Mouse (Mus musculus) midbrain, embryonic 10.5 days (tissue): Measurements from ENCODE around the gene Mtcl1. TPM values are rescaled to one million over a fixed set of nuclear protein-coding genes. Genes with fewer than 3 reads are reported as not detected.

ENCODE experiments used
- DNase-seq: peaks from one replicate; pipeline ENCODE4 v3.0.0-alpha.2; 2017; ENCODE audit warnings: low spot score
- H3K27ac ChIP-seq: fragments of 300-500 bp; sonication (generic); replicated peaks from 2 replicates; pipeline ENCODE4 v1.5.1; 2016; ENCODE audit warnings: mild to moderate bottlenecking
- H3K27me3 ChIP-seq: fragments of 300-500 bp; sonication (generic); 2 replicates; pipeline ENCODE4 v1.6.1; 2016; ENCODE audit warnings: low read depth, mild to moderate bottlenecking; ENCODE audit not compliant: poor library complexity, severe bottlenecking
- H3K36me3 ChIP-seq: fragments of 300-500 bp; sonication (generic); 2 replicates; pipeline ENCODE4 v1.6.1; 2016; ENCODE audit warnings: mild to moderate bottlenecking, moderate library complexity
- H3K4me1 ChIP-seq: fragments of 300-500 bp; sonication (generic); 2 replicates; pipeline ENCODE4 v1.6.1; 2016
- H3K4me3 ChIP-seq: fragments of 300-500 bp; sonication (generic); 2 replicates; pipeline ENCODE4 v1.5.1; 2016; ENCODE audit warnings: mild to moderate bottlenecking, moderate library complexity
- H3K9me3 ChIP-seq: fragments of 300-500 bp; sonication (generic); replicated peaks from 2 replicates; pipeline ENCODE4 v1.6.1; 2016; ENCODE audit warnings: mild to moderate bottlenecking
- WGBS: fragments of 180-500 bp; shearing (Covaris S2); methylation state at CpG from one replicate; pipeline ENCODE4 v1.1.7; 2016; 5-methylcytosine and 5-hydroxymethylcytosine counted together
- polyA plus RNA-seq: library from polyadenylated mRNA; unstranded; fragments of >200 nt; fragmentation: Nextera tagmentation; extraction: Ambion mirVana; gene quantifications from 2 replicates; pipeline ENCODE4 v1.2.1, GENCODE M21; 2016

Mtcl1 gene
- polyA plus RNA-seq, 1 experiment from 2014 or later = 45.9 TPM

DNA sequence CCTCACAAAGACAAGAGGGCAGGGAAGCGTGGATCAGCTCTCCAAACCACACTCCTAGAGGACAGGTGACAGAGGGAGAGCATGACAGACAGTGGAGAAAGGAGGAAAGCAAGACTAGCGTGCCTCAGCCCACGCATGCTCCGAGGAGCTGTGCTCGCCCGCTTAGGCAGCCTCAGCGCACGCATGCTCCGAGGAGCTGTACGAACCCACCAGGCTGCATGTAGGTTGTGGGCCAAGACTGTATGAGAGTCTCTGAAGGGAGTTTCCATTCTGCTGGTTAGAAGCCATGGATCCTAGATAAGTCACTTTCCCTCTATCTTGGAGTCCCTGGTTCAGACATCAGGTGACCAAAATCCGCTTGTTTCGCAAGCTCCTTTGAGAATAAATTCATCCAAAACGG is 29.8 kb upstream of the Mtcl1 start:
- H3K36me3 ChIP-seq = 0 out of 2 replicates have a peak, but pooled peaks cover 1% of the 10 kb centered on the region
- 3% methylated on average over 13 of the region's 13 CpGs for WGBS
- H3K27ac ChIP-seq = peak overlapping the region; percentile 94
- peak; percentile 78 for DNase-seq
- H3K4me1 ChIP-seq = peaks cover 56% of the 10 kb centered on the region
- peaks cover 7% of the 10 kb centered on the region for H3K9me3 ChIP-seq
- peaks cover 13% of the 10 kb centered on the region for H3K27me3 ChIP-seq
- peak overlapping the region; percentile 41 for H3K4me3 ChIP-seq

GRCm38 (mm10) chr17:66473205-66473604 is 23.7 kb upstream of the Mtcl1 start:
- H3K9me3 ChIP-seq = peaks cover 8% of the 10 kb centered on the region
- DNase-seq = no peak
- 0 out of 2 replicates have a peak, but pooled peaks cover 3% of the 10 kb centered on the region for H3K36me3 ChIP-seq
- H3K4me1 ChIP-seq = peaks cover 15% of the 10 kb centered on the region
- H3K27ac ChIP-seq = no peak overlapping the region
- WGBS = 89% methylated on average over 1 of the region's 1 CpGs
- H3K27me3 ChIP-seq = no peaks in the 10 kb centered on the region
- H3K4me3 ChIP-seq = no peak overlapping the region

DNA sequence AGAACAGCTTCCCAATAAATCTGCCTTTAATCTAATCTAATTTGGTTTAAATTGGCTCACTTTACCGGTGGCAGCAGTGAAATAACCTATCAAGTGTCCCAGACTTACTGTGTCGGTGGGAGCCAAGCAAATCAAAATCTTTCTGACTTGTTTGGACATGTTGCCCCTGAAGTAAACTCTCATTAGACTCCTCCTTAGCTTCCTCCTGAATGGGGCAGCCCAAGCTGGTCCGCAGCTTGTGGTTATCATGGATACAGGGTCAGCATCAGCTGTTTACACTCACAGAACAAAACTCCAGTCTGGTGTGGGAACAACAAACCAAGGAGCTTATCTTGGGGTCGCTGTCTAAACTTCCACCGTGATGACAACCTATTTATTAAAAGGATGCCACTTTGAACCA is 22.2 kb upstream of the Mtcl1 start:
- Histone ChIP-seq H3K36me3 (0 out of 2 replicates have a peak, but pooled peaks cover 3% of the 10 kb centered on the region), H3K4me3 (no peak overlapping the region), H3K9me3 (peaks cover 8% of the 10 kb centered on the region), H3K27ac (no peak overlapping the region), H3K4me1 (peaks cover 11% of the 10 kb centered on the region), H3K27me3 (no peaks in the 10 kb centered on the region)
- DNase-seq = no peak
- 87% methylated on average over 5 of the region's 5 CpGs for WGBS

- Histone ChIP-seq H3K36me3 (0 out of 2 replicates have a peak, but pooled peaks cover 3% of the 10 kb centered on the region), H3K9me3 (peaks cover 8% of the 10 kb centered on the region), H3K4me1 (peaks cover 11% of the 10 kb centered on the region), H3K27ac (no peak overlapping the region), H3K27me3 (no peaks in the 10 kb centered on the region), H3K4me3 (no peak overlapping the region)
- 89% methylated on average over 4 of the region's 4 CpGs for WGBS
- DNase-seq = no peak
Observed at GRCm38 (mm10) chr17:66471252-66471651, 21.7 kb upstream of the Mtcl1 start.

GRCm38 (mm10) chr17:66470020-66470419 is 20.5 kb upstream of the Mtcl1 start:
- Histone ChIP-seq H3K4me3 (no peak overlapping the region), H3K36me3 (0 out of 2 replicates have a peak, but pooled peaks cover 3% of the 10 kb centered on the region), H3K27me3 (no peaks in the 10 kb centered on the region), H3K4me1 (peaks cover 11% of the 10 kb centered on the region), H3K9me3 (peaks cover 8% of the 10 kb centered on the region), H3K27ac (peak overlapping the region; percentile 58)
- 33% methylated on average over 8 of the region's 8 CpGs for WGBS
- no peak for DNase-seq

- no peaks in the 10 kb centered on the region for H3K9me3 ChIP-seq
- 46% methylated on average over 1 of the region's 1 CpGs for WGBS
Observed at GRCm38 (mm10) chr17:66457278-66457677, 7.7 kb upstream of the Mtcl1 start.

DNA sequence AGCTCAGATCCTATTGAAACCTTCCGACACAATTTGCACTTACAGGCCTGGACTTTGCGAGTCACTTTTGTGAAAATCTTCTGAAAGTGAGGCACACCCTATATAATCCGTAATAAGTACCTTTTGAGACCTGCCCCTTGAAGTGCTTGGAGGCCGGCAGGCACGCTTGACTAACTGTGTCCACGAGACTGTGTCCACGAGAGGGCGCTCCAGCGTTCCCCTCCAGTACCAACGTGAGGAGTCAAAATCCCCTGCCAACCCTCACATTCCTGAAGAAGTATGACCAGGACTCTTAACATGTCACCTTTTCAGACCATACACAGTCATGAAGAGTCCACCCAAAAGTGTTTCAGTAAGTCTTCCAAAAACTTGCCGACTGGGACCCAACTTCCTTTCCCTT is 1.6 kb upstream of the Mtcl1 start:
- H3K4me3 ChIP-seq = peak overlapping the region; percentile 98
- H3K27me3 ChIP-seq = peaks cover 18% of the 10 kb centered on the region; the same call in 1 of the 2 replicates
- H3K9me3 ChIP-seq = no peaks in the 10 kb centered on the region
- peaks cover 4% of the 10 kb centered on the region; the same call in 1 of the 2 replicates for H3K36me3 ChIP-seq
- DNase-seq = peak; percentile 91
- H3K4me1 ChIP-seq = peaks cover 60% of the 10 kb centered on the region
- WGBS = 2% methylated on average over 11 of the region's 11 CpGs
- no peak overlapping the region for H3K27ac ChIP-seq

More at GRCm38 (mm10) chr17:66457278-66457677, 7.7 kb upstream of the Mtcl1 start:
- H3K27me3 ChIP-seq = peaks cover 8% of the 10 kb centered on the region; the same call in 1 of the 2 replicates
- H3K4me3 ChIP-seq = no peak overlapping the region
- peaks cover 11% of the 10 kb centered on the region for H3K4me1 ChIP-seq
- no peak overlapping the region for H3K27ac ChIP-seq
- no peak for DNase-seq
- H3K36me3 ChIP-seq = no peaks in the 10 kb centered on the region

DNA sequence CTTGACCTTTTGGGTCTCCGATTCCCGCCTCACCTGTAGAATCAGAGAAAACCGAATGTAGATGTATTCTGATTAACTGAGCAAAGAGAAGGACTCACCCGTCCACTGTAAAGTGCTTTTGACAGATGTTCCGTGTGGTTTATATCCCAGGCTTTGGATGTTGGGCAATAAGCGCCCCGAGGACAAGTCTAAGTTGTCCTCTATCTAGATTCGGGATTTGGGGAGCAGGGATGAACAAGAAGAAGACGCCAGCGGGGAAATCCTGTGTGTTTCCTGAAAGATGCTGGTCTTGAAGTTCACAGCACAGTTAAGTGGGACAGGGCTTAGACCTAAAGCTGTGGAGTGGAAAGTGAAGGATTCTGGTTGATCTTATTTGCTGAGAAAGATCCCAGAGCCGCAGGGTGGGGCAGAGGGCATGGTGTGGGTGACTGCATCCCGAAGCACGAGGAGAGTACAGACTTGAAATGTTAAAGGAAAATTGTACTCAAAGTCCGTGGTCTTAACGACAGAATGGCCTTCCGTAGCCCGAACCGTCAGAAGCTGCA is 1.0 kb upstream of the Mtcl1 start:
- H3K4me3 ChIP-seq = peak overlapping the region; percentile 98
- peak overlapping the region; percentile 98 for H3K27ac ChIP-seq
- peaks cover 18% of the 10 kb centered on the region; the same call in 1 of the 2 replicates for H3K27me3 ChIP-seq
- 3% methylated on average over 18 of the region's 18 CpGs for WGBS
- H3K36me3 ChIP-seq = peaks cover 4% of the 10 kb centered on the region; the same call in 1 of the 2 replicates
- H3K4me1 ChIP-seq = peaks cover 65% of the 10 kb centered on the region
- no peaks in the 10 kb centered on the region for H3K9me3 ChIP-seq
- peak; percentile 32 for DNase-seq

DNA sequence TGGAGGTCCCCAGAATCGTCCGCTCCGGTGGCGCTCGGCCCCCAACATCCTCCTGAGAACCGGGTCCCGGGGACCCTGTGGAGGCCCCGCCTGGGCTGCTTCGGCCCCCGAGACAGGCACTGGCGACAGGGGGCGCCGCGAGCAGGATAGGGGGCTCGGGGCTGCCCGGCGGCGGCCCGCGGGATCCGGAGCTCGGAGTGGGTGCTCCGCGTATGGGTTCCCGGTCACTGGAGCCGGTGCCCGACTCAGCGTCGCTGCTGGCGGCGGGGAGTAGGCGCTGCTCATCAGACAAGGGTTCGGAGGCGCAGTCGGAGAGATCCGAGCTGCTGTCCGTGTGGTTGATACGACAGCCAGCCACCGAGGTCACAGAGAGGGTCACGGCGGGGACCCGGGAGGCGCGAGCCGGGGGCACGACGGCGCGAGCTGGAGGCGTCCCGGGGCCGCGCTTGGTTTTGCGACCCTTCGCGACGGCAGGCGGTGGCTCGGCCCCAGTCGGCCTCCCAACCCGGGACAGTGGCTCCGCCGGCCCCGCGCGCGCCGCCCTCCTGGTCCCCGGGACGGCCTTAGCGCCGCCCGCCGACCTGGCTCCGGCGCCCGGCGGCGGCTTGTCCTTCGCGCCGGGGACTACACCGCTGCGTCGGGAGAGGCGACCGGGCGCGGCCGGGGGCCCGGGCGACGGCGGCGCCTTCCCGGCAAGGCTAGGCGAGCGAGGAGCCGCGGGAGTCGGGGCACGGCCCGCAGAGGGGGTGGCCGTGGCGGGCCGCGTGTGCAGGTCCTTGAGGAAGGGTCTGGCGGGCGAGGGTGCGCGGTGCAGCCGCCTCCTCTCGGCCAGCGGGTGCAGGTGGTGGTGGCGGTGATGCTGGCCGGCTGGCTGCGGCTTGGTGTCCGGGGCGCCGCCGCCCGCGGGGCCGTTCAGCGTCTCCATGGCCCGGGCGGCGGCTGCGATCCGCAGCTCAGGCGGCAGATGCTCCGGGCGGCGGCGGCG is 837 bp downstream of the Mtcl1 start:
- peaks cover 4% of the 10 kb centered on the region; the same call in 1 of the 2 replicates for H3K36me3 ChIP-seq
- WGBS = under 1% methylated on average over 133 of the region's 136 CpGs
- H3K9me3 ChIP-seq = no peaks in the 10 kb centered on the region
- H3K4me3 ChIP-seq = peak overlapping the region; percentile 98
- peaks cover 18% of the 10 kb centered on the region; the same call in 1 of the 2 replicates for H3K27me3 ChIP-seq
- H3K4me1 ChIP-seq = peaks cover 84% of the 10 kb centered on the region
- peak; percentile 69 for DNase-seq
- H3K27ac ChIP-seq = peak overlapping the region; percentile 98

GRCm38 (mm10) chr17:66447978-66448377 is 1.6 kb downstream of the Mtcl1 start:
- peaks cover 87% of the 10 kb centered on the region for H3K4me1 ChIP-seq
- H3K36me3 ChIP-seq = peaks cover 4% of the 10 kb centered on the region; the same call in 1 of the 2 replicates
- H3K27me3 ChIP-seq = peaks cover 17% of the 10 kb centered on the region; the same call in 1 of the 2 replicates
- H3K4me3 ChIP-seq = peak overlapping the region; percentile 98
- peak overlapping the region; percentile 98 for H3K27ac ChIP-seq
- DNase-seq = peak; percentile 15
- H3K9me3 ChIP-seq = no peaks in the 10 kb centered on the region
- WGBS = 1% methylated on average over 13 of the region's 13 CpGs

- WGBS = 19% methylated on average over 7 of the region's 7 CpGs
- peaks cover 87% of the 10 kb centered on the region for H3K4me1 ChIP-seq
- H3K9me3 ChIP-seq = no peaks in the 10 kb centered on the region
- H3K27me3 ChIP-seq = peaks cover 7% of the 10 kb centered on the region; the same call in 1 of the 2 replicates
- peak overlapping the region; percentile 98 for H3K27ac ChIP-seq
- DNase-seq = no peak
- H3K4me3 ChIP-seq = peak overlapping the region; percentile 98
- H3K36me3 ChIP-seq = peaks cover 4% of the 10 kb centered on the region
Observed at GRCm38 (mm10) chr17:66447007-66447312, 2.6 kb downstream of the Mtcl1 start.

- Histone ChIP-seq H3K27ac (peak overlapping the region; percentile 98), H3K4me1 (peaks cover 87% of the 10 kb centered on the region), H3K4me3 (peak overlapping the region; percentile 98), H3K9me3 (no peaks in the 10 kb centered on the region), H3K27me3 (peaks cover 6% of the 10 kb centered on the region; the same call in 1 of the 2 replicates), H3K36me3 (peaks cover 4% of the 10 kb centered on the region)
- peak; percentile 50 for DNase-seq
- WGBS = 10% methylated on average over 7 of the region's 7 CpGs
Observed at GRCm38 (mm10) chr17:66446196-66447006, 3.1 kb downstream of the Mtcl1 start.
